Mouse (Mus musculus) kidney, postnatal 14 days (tissue): Measurements from ENCODE around the gene Ifitm1.

Experiments used
- DNase-seq: peaks from one replicate; pipeline ENCODE4 v3.0.0; 2022; ENCODE audit warnings: mixed read lengths

The Ifitm1 gene

GRCm38 (mm10) chr7:140966921-140967320 lies at the start of gene Ifitm1:
Gene Ifitm1 (plus strand): TSS chr7:140967221.
- no peak for DNase-seq

GRCm38 (mm10) chr7:140919911-140920310 lies 47.1 kb upstream of the Ifitm1 start:
- DNase-seq = no peak

- DNase-seq = no peak
Observed at GRCm38 (mm10) chr7:140920418-140921029, 46.5 kb upstream of the Ifitm1 start, which contains the start of gene Nlrp6. Gene Nlrp6 (plus strand): TSS chr7:140920902.

GRCm38 (mm10) chr7:140921225-140921975 lies 45.6 kb upstream of the Ifitm1 start:
- no peak for DNase-seq

- peak; percentile 91 for DNase-seq
Observed at GRCm38 (mm10) chr7:140922398-140923069, 44.5 kb upstream of the Ifitm1 start.

- no peak for DNase-seq
Observed at GRCm38 (mm10) chr7:140923070-140923775, 43.8 kb upstream of the Ifitm1 start.

- no peak for DNase-seq
Observed at GRCm38 (mm10) chr7:140927181-140927580, 39.8 kb upstream of the Ifitm1 start.

GRCm38 (mm10) chr7:140938436-140938835 lies 28.6 kb upstream of the Ifitm1 start:
- no peak for DNase-seq

- no peak for DNase-seq
Observed at GRCm38 (mm10) chr7:140938896-140939295, 28.1 kb upstream of the Ifitm1 start.

- peak; percentile 52 for DNase-seq
Observed at GRCm38 (mm10) chr7:140939669-140940171, 27.3 kb upstream of the Ifitm1 start.

GRCm38 (mm10) chr7:140941222-140942051 lies 25.6 kb upstream of the Ifitm1 start, which contains the start of gene Pgghg:
Gene Pgghg (plus strand): TSS chr7:140941391.
- peak; percentile 92 for DNase-seq

- DNase-seq = no peak
Observed at GRCm38 (mm10) chr7:140942341-140942740, 24.7 kb upstream of the Ifitm1 start.

GRCm38 (mm10) chr7:140942811-140943210 lies 24.2 kb upstream of the Ifitm1 start:
- DNase-seq = no peak

- no peak for DNase-seq
Observed at GRCm38 (mm10) chr7:140943356-140943755, 23.7 kb upstream of the Ifitm1 start.

GRCm38 (mm10) chr7:140944236-140944635 lies 22.8 kb upstream of the Ifitm1 start:
- no peak for DNase-seq

GRCm38 (mm10) chr7:140945247-140945646 lies 21.8 kb upstream of the Ifitm1 start:
- no peak for DNase-seq

- no peak for DNase-seq
Observed at GRCm38 (mm10) chr7:140946311-140946710, 20.7 kb upstream of the Ifitm1 start.

GRCm38 (mm10) chr7:140946980-140947379 lies 20.0 kb upstream of the Ifitm1 start:
- no peak for DNase-seq

GRCm38 (mm10) chr7:140948161-140948560 lies 18.9 kb upstream of the Ifitm1 start:
- no peak for DNase-seq

GRCm38 (mm10) chr7:140949255-140949654 lies 17.8 kb upstream of the Ifitm1 start:
- DNase-seq = no peak

- DNase-seq = no peak
Observed at GRCm38 (mm10) chr7:140949824-140950530, 17.0 kb upstream of the Ifitm1 start, which contains the start of gene Ifitm5. Gene Ifitm5 (minus strand): TSS chr7:140950291.
